Mouse (Mus musculus): Measurements from ENCODE around the gene Pnlip. TPM values are rescaled to one million over a fixed set of nuclear protein-coding genes. Genes with fewer than 3 reads are reported as not detected.

The Pnlip gene
- polyA plus RNA-seq, 1 experiment: not detected

DNA sequence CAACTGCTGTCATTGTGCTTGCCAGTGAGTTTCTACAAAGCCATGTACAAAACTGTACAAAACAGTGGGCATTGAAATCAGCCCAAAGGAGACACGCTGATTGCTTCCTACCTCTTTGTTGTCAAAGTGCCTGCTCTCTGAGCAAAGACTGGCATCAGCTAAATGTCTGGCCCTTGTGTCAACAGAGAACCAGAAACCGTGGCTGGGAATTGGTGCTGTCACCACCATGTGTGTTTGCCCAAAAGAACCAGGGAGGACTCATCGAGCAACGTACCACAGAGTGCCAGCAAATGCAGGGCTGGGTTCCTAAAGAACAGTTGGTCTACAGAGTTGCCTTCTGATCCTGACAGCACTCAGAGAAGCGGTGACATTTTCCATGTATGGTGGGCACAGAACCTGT, 2.3 kb upstream of the Pnlip start:
- TF ChIP-seq TCF12 (IDR thresholded peaks at IDR 0.05; ENCODE audit: insufficient read depth, poor library complexity, severe bottlenecking) (no peak), REST (IDR thresholded peaks at IDR 0.05; ENCODE audit: insufficient read depth, insufficient read length) (no peak), POLR2A (IDR thresholded peaks at IDR 0.05; ENCODE audit: insufficient read length, low read depth) (no peak), CEBPB (IDR thresholded peaks at IDR 0.05; ENCODE audit: insufficient read depth, poor library complexity, severe bottlenecking) (no peak), MYOD1 (IDR thresholded peaks at IDR 0.05; ENCODE audit: control insufficient read depth in 1 of 3, insufficient read length in 2 of 3, low read depth in 2 of 3) (no peak), USF1 (IDR thresholded peaks at IDR 0.05; ENCODE audit: low read depth) (no peak), TCF3 (IDR thresholded peaks at IDR 0.05; ENCODE audit: insufficient read length, low read depth) (no peak), E2F4 (IDR thresholded peaks at IDR 0.05; ENCODE audit: insufficient read depth) (no peak), SRF (IDR thresholded peaks at IDR 0.05; ENCODE audit: control insufficient read depth, insufficient read length, low read depth) (no peak), MYOG (IDR thresholded peaks at IDR 0.05; ENCODE audit: control insufficient read depth in 1 of 3, insufficient read depth in 1 of 3, insufficient read length in 2 of 3, low read depth in 2 of 3) (no peak), MAX (IDR thresholded peaks at IDR 0.05; ENCODE audit: low read depth) (no peak), POLR2AphosphoS2 (IDR thresholded peaks at IDR 0.05; ENCODE audit: insufficient read length, low read depth) (no peak)
- H3K4me3 ChIP-seq: no peak overlapping the region
- H3ac ChIP-seq (ENCODE audit: control insufficient read depth, insufficient read length): no peak overlapping the region
- H3K4me2 ChIP-seq (ENCODE audit: low read depth): no peak overlapping the region
- H3K36me3 ChIP-seq (ENCODE audit: control insufficient read depth, insufficient read depth): no peaks in the 10 kb centered on the region
- H3K79me2 ChIP-seq (ENCODE audit: control insufficient read depth, insufficient read depth): no peaks in the 10 kb centered on the region
- H3K27me3 ChIP-seq (ENCODE audit: control insufficient read depth, insufficient read depth, insufficient read length): no peaks in the 10 kb centered on the region

DNA sequence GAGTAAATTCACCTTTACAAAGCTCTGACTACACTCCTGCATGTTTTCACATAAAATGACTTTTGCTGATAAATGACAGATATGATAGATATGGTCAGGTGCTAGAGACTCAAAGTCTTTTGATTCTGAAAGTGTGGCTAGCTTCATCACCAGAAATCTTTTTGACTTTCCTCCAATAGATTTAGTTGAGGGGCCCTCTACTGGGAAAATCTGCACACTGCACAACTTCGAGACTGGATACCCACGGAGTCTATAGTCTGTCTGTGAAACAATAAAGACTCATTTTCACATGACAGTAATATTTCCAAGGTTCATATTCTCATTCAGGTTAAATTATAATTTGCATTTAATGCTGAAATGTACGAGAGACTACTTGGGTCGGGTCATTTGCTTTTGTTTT, 9.8 kb downstream of the Pnlip start:
- H3K79me2 ChIP-seq (ENCODE audit: control insufficient read depth, insufficient read depth): no peaks in the 10 kb centered on the region
- no peaks in the 10 kb centered on the region for H3K36me3 ChIP-seq (ENCODE audit: control insufficient read depth, insufficient read depth)
- no peak overlapping the region for H3K4me2 ChIP-seq (ENCODE audit: low read depth)
- H3K27me3 ChIP-seq (ENCODE audit: control insufficient read depth, insufficient read depth, insufficient read length): no peaks in the 10 kb centered on the region
- no peak overlapping the region for H3ac ChIP-seq (ENCODE audit: control insufficient read depth, insufficient read length)
- no peak overlapping the region for H3K4me3 ChIP-seq
- no peak for TF ChIP-seq POLR2AphosphoS2 (IDR thresholded peaks at IDR 0.05; ENCODE audit: insufficient read length, low read depth)
- TF ChIP-seq POLR2A (IDR thresholded peaks at IDR 0.05; ENCODE audit: insufficient read length, low read depth): no peak
- TF ChIP-seq MAX (IDR thresholded peaks at IDR 0.05; ENCODE audit: low read depth): no peak
- TF ChIP-seq E2F4 (IDR thresholded peaks at IDR 0.05; ENCODE audit: insufficient read depth): no peak
- no peak for TF ChIP-seq MYOG (IDR thresholded peaks at IDR 0.05; ENCODE audit: control insufficient read depth in 1 of 3, insufficient read depth in 1 of 3, insufficient read length in 2 of 3, low read depth in 2 of 3)
- TF ChIP-seq CEBPB (IDR thresholded peaks at IDR 0.05; ENCODE audit: insufficient read depth, poor library complexity, severe bottlenecking): no peak
- TF ChIP-seq REST (IDR thresholded peaks at IDR 0.05; ENCODE audit: insufficient read depth, insufficient read length): no peak
- TF ChIP-seq SRF (IDR thresholded peaks at IDR 0.05; ENCODE audit: control insufficient read depth, insufficient read length, low read depth): no peak
- TF ChIP-seq TCF12 (IDR thresholded peaks at IDR 0.05; ENCODE audit: insufficient read depth, poor library complexity, severe bottlenecking): no peak
- no peak for TF ChIP-seq USF1 (IDR thresholded peaks at IDR 0.05; ENCODE audit: low read depth)
- TF ChIP-seq TCF3 (IDR thresholded peaks at IDR 0.05; ENCODE audit: insufficient read length, low read depth): no peak
- TF ChIP-seq MYOD1 (IDR thresholded peaks at IDR 0.05; ENCODE audit: control insufficient read depth in 1 of 3, insufficient read length in 2 of 3, low read depth in 2 of 3): no peak

DNA sequence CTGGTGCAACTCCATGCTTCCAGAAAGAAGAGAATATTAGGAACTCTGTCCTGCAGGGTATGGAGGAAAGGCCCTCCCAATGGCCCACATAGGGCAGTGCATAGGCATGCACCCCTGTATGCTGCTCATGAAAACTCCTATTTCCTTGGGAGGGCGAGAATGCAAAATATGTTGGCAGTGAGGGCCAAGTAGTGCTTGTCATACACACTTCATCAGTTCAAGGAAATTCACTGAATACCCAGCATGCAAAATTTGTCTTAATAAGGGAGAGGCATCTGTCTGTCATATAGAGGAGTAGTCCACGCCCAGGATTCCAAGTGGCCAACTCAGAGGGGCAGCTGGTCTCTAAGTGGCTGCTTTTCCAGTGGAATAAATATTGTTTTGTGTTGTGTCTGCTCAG, 11.0 kb downstream of the Pnlip start:
- H3K79me2 ChIP-seq (ENCODE audit: control insufficient read depth, insufficient read depth): no peaks in the 10 kb centered on the region
- H3K36me3 ChIP-seq (ENCODE audit: control insufficient read depth, insufficient read depth): no peaks in the 10 kb centered on the region
- H3K27me3 ChIP-seq (ENCODE audit: control insufficient read depth, insufficient read depth, insufficient read length): no peaks in the 10 kb centered on the region
- no peak overlapping the region for H3K4me3 ChIP-seq
- no peak for TF ChIP-seq MYOG (IDR thresholded peaks at IDR 0.05; ENCODE audit: control insufficient read depth in 1 of 3, insufficient read depth in 1 of 3, insufficient read length in 2 of 3, low read depth in 2 of 3)
- TF ChIP-seq POLR2A (IDR thresholded peaks at IDR 0.05; ENCODE audit: insufficient read length, low read depth): no peak
- no peak for TF ChIP-seq TCF12 (IDR thresholded peaks at IDR 0.05; ENCODE audit: insufficient read depth, poor library complexity, severe bottlenecking)
- no peak for TF ChIP-seq POLR2AphosphoS2 (IDR thresholded peaks at IDR 0.05; ENCODE audit: insufficient read length, low read depth)
- no peak for TF ChIP-seq MYOD1 (IDR thresholded peaks at IDR 0.05; ENCODE audit: control insufficient read depth in 1 of 3, insufficient read length in 2 of 3, low read depth in 2 of 3)
- TF ChIP-seq E2F4 (IDR thresholded peaks at IDR 0.05; ENCODE audit: insufficient read depth): no peak
- no peak for TF ChIP-seq MAX (IDR thresholded peaks at IDR 0.05; ENCODE audit: low read depth)
- no peak for TF ChIP-seq REST (IDR thresholded peaks at IDR 0.05; ENCODE audit: insufficient read depth, insufficient read length)
- TF ChIP-seq TCF3 (IDR thresholded peaks at IDR 0.05; ENCODE audit: insufficient read length, low read depth): no peak
- H3ac ChIP-seq (ENCODE audit: control insufficient read depth, insufficient read length): no peak overlapping the region
- H3K4me2 ChIP-seq (ENCODE audit: low read depth): no peak overlapping the region

- no peaks in the 10 kb centered on the region for H3K79me2 ChIP-seq (ENCODE audit: control insufficient read depth, insufficient read depth)
- no peaks in the 10 kb centered on the region for H3K36me3 ChIP-seq (ENCODE audit: control insufficient read depth, insufficient read depth)
- no peaks in the 10 kb centered on the region for H3K27me3 ChIP-seq (ENCODE audit: control insufficient read depth, insufficient read depth, insufficient read length)
- TF ChIP-seq TCF3 (IDR thresholded peaks at IDR 0.05; ENCODE audit: insufficient read length, low read depth) (no peak), MYOG (IDR thresholded peaks at IDR 0.05; ENCODE audit: control insufficient read depth in 1 of 3, insufficient read depth in 1 of 3, insufficient read length in 2 of 3, low read depth in 2 of 3) (no peak), POLR2A (IDR thresholded peaks at IDR 0.05; ENCODE audit: insufficient read length, low read depth) (no peak), REST (IDR thresholded peaks at IDR 0.05; ENCODE audit: insufficient read depth, insufficient read length) (no peak)
- no peak overlapping the region for H3K4me3 ChIP-seq
- no peak overlapping the region for H3K4me2 ChIP-seq (ENCODE audit: low read depth)
- H3ac ChIP-seq (ENCODE audit: control insufficient read depth, insufficient read length): no peak overlapping the region
These were observed 12.6 kb downstream of the Pnlip start for GRCm38 (mm10) chr19:58664901-58665300.

DNA sequence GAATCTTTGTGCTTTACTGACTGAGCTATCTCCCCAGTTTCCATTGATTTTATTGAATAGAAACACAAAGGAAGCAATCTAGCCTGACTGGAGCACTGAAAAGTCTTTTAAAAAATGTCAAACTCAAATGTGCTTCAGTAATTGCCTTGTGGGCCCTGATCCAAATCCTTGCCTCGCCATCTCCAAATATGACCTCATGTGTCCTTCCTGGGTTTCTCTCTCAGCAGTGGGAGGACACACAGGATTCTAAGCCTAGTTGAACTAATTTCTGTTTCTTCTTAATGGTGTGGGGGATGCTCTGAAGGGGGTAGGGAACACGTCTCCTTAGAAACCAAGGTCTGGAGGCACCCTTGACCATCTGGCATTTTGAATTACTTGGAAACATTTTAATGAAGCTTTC, 22.3 kb downstream of the Pnlip start:
- H3K79me2 ChIP-seq (ENCODE audit: control insufficient read depth, insufficient read depth): no peaks in the 10 kb centered on the region
- peaks cover 6% of the 10 kb centered on the region for H3K27me3 ChIP-seq (ENCODE audit: control insufficient read depth, insufficient read depth, insufficient read length)
- no peaks in the 10 kb centered on the region for H3K36me3 ChIP-seq (ENCODE audit: control insufficient read depth, insufficient read depth)
- no peak for TF ChIP-seq SRF (IDR thresholded peaks at IDR 0.05; ENCODE audit: control insufficient read depth, insufficient read length, low read depth)
- no peak for TF ChIP-seq TCF12 (IDR thresholded peaks at IDR 0.05; ENCODE audit: insufficient read depth, poor library complexity, severe bottlenecking)
- no peak overlapping the region for H3K4me3 ChIP-seq
- no peak overlapping the region for H3ac ChIP-seq (ENCODE audit: control insufficient read depth, insufficient read length)
- H3K4me2 ChIP-seq (ENCODE audit: low read depth): no peak overlapping the region

Measured in myocyte (in vitro differentiated cells).